Mouse (Mus musculus): Measurements from ENCODE around the gene Depdc5. TPM values are rescaled to one million over a fixed set of nuclear protein-coding genes. Genes with fewer than 3 reads are reported as not detected.

Depdc5 gene
- polyA plus RNA-seq, 1 experiment = 44.7 TPM

GRCm38 (mm10) chr5:33004110-33004509, 140.6 kb downstream of the Depdc5 start:
- no peak for TF ChIP-seq CTCF (IDR thresholded peaks at IDR 0.05; ENCODE audit: extremely low read depth, insufficient read depth, low read length)
- no peak for TF ChIP-seq POLR2A (IDR thresholded peaks at IDR 0.05; ENCODE audit: extremely low read depth, insufficient read depth, low read length)
- Histone ChIP-seq H3K27ac (ENCODE audit: insufficient read depth, low read length) (no peak overlapping the region), H3K4me1 (ENCODE audit: control insufficient read depth, insufficient read depth, low read length) (peaks cover 16% of the 10 kb centered on the region), H3K4me3 (ENCODE audit: insufficient read depth, low read length) (no peak overlapping the region)

GRCm38 (mm10) chr5:33005442-33006145, 142.1 kb downstream of the Depdc5 start:
- Histone ChIP-seq H3K4me3 (ENCODE audit: insufficient read depth, low read length) (no peak overlapping the region), H3K27ac (ENCODE audit: insufficient read depth, low read length) (peak overlapping the region; percentile 86), H3K4me1 (ENCODE audit: control insufficient read depth, insufficient read depth, low read length) (peaks cover 17% of the 10 kb centered on the region)
- TF ChIP-seq POLR2A (IDR thresholded peaks at IDR 0.05; ENCODE audit: extremely low read depth, insufficient read depth, low read length) (no peak), CTCF (IDR thresholded peaks at IDR 0.05; ENCODE audit: extremely low read depth, insufficient read depth, low read length) (no peak)

- peak overlapping the region; percentile 78 for H3K27ac ChIP-seq (ENCODE audit: insufficient read depth, low read length)
- H3K4me1 ChIP-seq (ENCODE audit: control insufficient read depth, insufficient read depth, low read length) = peaks cover 18% of the 10 kb centered on the region
- no peak overlapping the region for H3K4me3 ChIP-seq (ENCODE audit: insufficient read depth, low read length)
- TF ChIP-seq POLR2A (IDR thresholded peaks at IDR 0.05; ENCODE audit: extremely low read depth, insufficient read depth, low read length) (peak; percentile 87), CTCF (IDR thresholded peaks at IDR 0.05; ENCODE audit: extremely low read depth, insufficient read depth, low read length) (no peak)
These were observed 143.2 kb downstream of the Depdc5 start for GRCm38 (mm10) chr5:33006670-33007069.

- Histone ChIP-seq H3K4me3 (ENCODE audit: insufficient read depth, low read length) (no peak overlapping the region), H3K27ac (ENCODE audit: insufficient read depth, low read length) (peak overlapping the region; percentile 77), H3K4me1 (ENCODE audit: control insufficient read depth, insufficient read depth, low read length) (peaks cover 18% of the 10 kb centered on the region)
- TF ChIP-seq POLR2A (IDR thresholded peaks at IDR 0.05; ENCODE audit: extremely low read depth, insufficient read depth, low read length) (no peak), CTCF (IDR thresholded peaks at IDR 0.05; ENCODE audit: extremely low read depth, insufficient read depth, low read length) (no peak)
These were observed 143.9 kb downstream of the Depdc5 start for GRCm38 (mm10) chr5:33007371-33007770.

GRCm38 (mm10) chr5:33009301-33009700, 145.8 kb downstream of the Depdc5 start:
- TF ChIP-seq CTCF (IDR thresholded peaks at IDR 0.05; ENCODE audit: extremely low read depth, insufficient read depth, low read length) (no peak), POLR2A (IDR thresholded peaks at IDR 0.05; ENCODE audit: extremely low read depth, insufficient read depth, low read length) (no peak)
- H3K4me3 ChIP-seq (ENCODE audit: insufficient read depth, low read length) = no peak overlapping the region
- no peak overlapping the region for H3K27ac ChIP-seq (ENCODE audit: insufficient read depth, low read length)
- H3K4me1 ChIP-seq (ENCODE audit: control insufficient read depth, insufficient read depth, low read length) = peaks cover 16% of the 10 kb centered on the region

GRCm38 (mm10) chr5:33009818-33010812, 146.6 kb downstream of the Depdc5 start:
- TF ChIP-seq CTCF (IDR thresholded peaks at IDR 0.05; ENCODE audit: extremely low read depth, insufficient read depth, low read length) (no peak), POLR2A (IDR thresholded peaks at IDR 0.05; ENCODE audit: extremely low read depth, insufficient read depth, low read length) (no peak)
- H3K4me3 ChIP-seq (ENCODE audit: insufficient read depth, low read length) = no peak overlapping the region
- no peak overlapping the region for H3K27ac ChIP-seq (ENCODE audit: insufficient read depth, low read length)

GRCm38 (mm10) chr5:33011132-33012106, 147.9 kb downstream of the Depdc5 start:
- TF ChIP-seq CTCF (IDR thresholded peaks at IDR 0.05; ENCODE audit: extremely low read depth, insufficient read depth, low read length) (no peak), POLR2A (IDR thresholded peaks at IDR 0.05; ENCODE audit: extremely low read depth, insufficient read depth, low read length) (no peak)
- H3K4me1 ChIP-seq (ENCODE audit: control insufficient read depth, insufficient read depth, low read length) = peaks cover 11% of the 10 kb centered on the region
- H3K4me3 ChIP-seq (ENCODE audit: insufficient read depth, low read length) = no peak overlapping the region
- H3K27ac ChIP-seq (ENCODE audit: insufficient read depth, low read length) = no peak overlapping the region

More at GRCm38 (mm10) chr5:33009818-33010812, 146.6 kb downstream of the Depdc5 start:
- H3K4me1 ChIP-seq (ENCODE audit: control insufficient read depth, insufficient read depth, low read length) = peaks cover 16% of the 10 kb centered on the region

- Histone ChIP-seq H3K4me1 (ENCODE audit: control insufficient read depth, insufficient read depth, low read length) (peaks cover 12% of the 10 kb centered on the region), H3K4me3 (ENCODE audit: insufficient read depth, low read length) (no peak overlapping the region), H3K27ac (ENCODE audit: insufficient read depth, low read length) (no peak overlapping the region)
- TF ChIP-seq CTCF (IDR thresholded peaks at IDR 0.05; ENCODE audit: extremely low read depth, insufficient read depth, low read length) = no peak
- no peak for TF ChIP-seq POLR2A (IDR thresholded peaks at IDR 0.05; ENCODE audit: extremely low read depth, insufficient read depth, low read length)
These were observed 150.6 kb downstream of the Depdc5 start for GRCm38 (mm10) chr5:33014096-33014495.
